Mouse (Mus musculus) stomach, embryonic 15.5 days (tissue): ENCODE measurements at regions not wholly inside any gene's neighbourhood (a gene's known extent, or its start where the extent isn't known, plus 50 kb on each side); places are given as distances from the start of the nearest gene placed in this dataset.
A peak's percentile ranks its signal among the peaks of the same experiment; 100 is the strongest.

ENCODE experiments used
- ATAC-seq: fragments of 200-750 bp; cut with Nextera tagmentation; 2 replicates; pipeline ENCODE4 v1.8.0; 2017; ENCODE audit warnings: low read depth, moderate number of reproducible peaks, moderate TSS enrichment; ENCODE audit not compliant: insufficient read depth, low FRiP score
- H3K27ac ChIP-seq: fragments of 300-500 bp; sonication (generic); 2 replicates; pipeline ENCODE4 v1.5.1; 2015; ENCODE audit warnings: mild to moderate bottlenecking, inconsistent platforms
- H3K27me3 ChIP-seq: fragments of 300-500 bp; sonication (generic); replicated peaks from 2 replicates; pipeline ENCODE4 v1.6.1; 2015; ENCODE audit warnings: inconsistent platforms
- H3K36me3 ChIP-seq: fragments of 300-500 bp; sonication (generic); 2 replicates; pipeline ENCODE4 v1.6.1; 2015; ENCODE audit warnings: inconsistent platforms
- H3K4me1 ChIP-seq: fragments of 300-500 bp; sonication (generic); 2 replicates; pipeline ENCODE4 v1.6.1; 2015; ENCODE audit warnings: inconsistent platforms
- H3K4me2 ChIP-seq: fragments of 300-500 bp; sonication (generic); 2 replicates; pipeline ENCODE4 v1.6.1; 2015; ENCODE audit warnings: mild to moderate bottlenecking, inconsistent platforms
- H3K4me3 ChIP-seq: fragments of 300-500 bp; sonication (generic); replicated peaks from 2 replicates; pipeline ENCODE4 v1.5.1; 2015; ENCODE audit warnings: inconsistent platforms
- H3K9ac ChIP-seq: fragments of 300-500 bp; sonication (generic); 2 replicates; pipeline ENCODE4 v1.6.1; 2015; ENCODE audit warnings: inconsistent platforms
- H3K9me3 ChIP-seq: fragments of 300-500 bp; sonication (generic); 2 replicates; pipeline ENCODE4 v1.6.1; 2016; ENCODE audit warnings: inconsistent platforms
- WGBS: fragments of 180-500 bp; shearing (Covaris S2); methylation state at CpG from one replicate; pipeline ENCODE4 v1.1.7; 2015; 5-methylcytosine and 5-hydroxymethylcytosine counted together

- Histone ChIP-seq H3K4me3 (no peak overlapping the region), H3K4me1 (no peaks in the 10 kb centered on the region), H3K9ac (no peak overlapping the region), H3K9me3 (no peaks in the 10 kb centered on the region), H3K4me2 (no peak overlapping the region), H3K27ac (no peak overlapping the region), H3K27me3 (no peaks in the 10 kb centered on the region), H3K36me3 (no peaks in the 10 kb centered on the region)
- ATAC-seq: no peak
- 57% methylated on average over 13 of the region's 13 CpGs for WGBS
Observed at GRCm38 (mm10) chr7:35938123-35938869, 135.5 kb upstream of the Zfp507 start.

GRCm38 (mm10) chr7:35926749-35927148 lies 123.9 kb upstream of the Zfp507 start:
- H3K4me1 ChIP-seq: 0 out of 2 replicates have a peak, but pooled peaks cover 3% of the 10 kb centered on the region
- no peaks in the 10 kb centered on the region for H3K36me3 ChIP-seq
- H3K9me3 ChIP-seq: no peaks in the 10 kb centered on the region
- H3K4me2 ChIP-seq: no peak overlapping the region
- peaks cover 12% of the 10 kb centered on the region; the same call in 1 of the 2 replicates for H3K27me3 ChIP-seq
- no peak overlapping the region for H3K27ac ChIP-seq
- 85% methylated on average over 4 of the region's 4 CpGs for WGBS
- H3K4me3 ChIP-seq: no peak overlapping the region
- no peak for ATAC-seq
- no peak overlapping the region for H3K9ac ChIP-seq

GRCm38 (mm10) chr7:35922582-35922981 lies 119.8 kb upstream of the Zfp507 start:
- WGBS: 30% methylated on average over 9 of the region's 9 CpGs
- Histone ChIP-seq H3K36me3 (no peaks in the 10 kb centered on the region), H3K4me2 (no peak overlapping the region), H3K4me1 (0 out of 2 replicates have a peak, but pooled peaks cover 3% of the 10 kb centered on the region), H3K27ac (no peak overlapping the region), H3K9ac (no peak overlapping the region), H3K27me3 (peaks cover 12% of the 10 kb centered on the region; the same call in 1 of the 2 replicates), H3K4me3 (no peak overlapping the region), H3K9me3 (no peaks in the 10 kb centered on the region)
- ATAC-seq: no peak

GRCm38 (mm10) chr7:35920884-35921283 lies 118.1 kb upstream of the Zfp507 start:
- H3K36me3 ChIP-seq: no peaks in the 10 kb centered on the region
- no peak overlapping the region for H3K27ac ChIP-seq
- H3K27me3 ChIP-seq: peaks cover 12% of the 10 kb centered on the region; the same call in 1 of the 2 replicates
- no peak for ATAC-seq
- 32% methylated on average over 9 of the region's 9 CpGs for WGBS
- no peak overlapping the region for H3K9ac ChIP-seq
- H3K4me2 ChIP-seq: no peak overlapping the region
- no peaks in the 10 kb centered on the region for H3K9me3 ChIP-seq
- no peak overlapping the region for H3K4me3 ChIP-seq
- 0 out of 2 replicates have a peak, but pooled peaks cover 3% of the 10 kb centered on the region for H3K4me1 ChIP-seq

GRCm38 (mm10) chr7:35920194-35920609 lies 117.4 kb upstream of the Zfp507 start:
- Histone ChIP-seq H3K9me3 (no peaks in the 10 kb centered on the region), H3K9ac (no peak overlapping the region), H3K4me3 (no peak overlapping the region), H3K4me1 (0 out of 2 replicates have a peak, but pooled peaks cover 3% of the 10 kb centered on the region), H3K36me3 (no peaks in the 10 kb centered on the region), H3K4me2 (no peak overlapping the region), H3K27ac (no peak overlapping the region), H3K27me3 (peaks cover 12% of the 10 kb centered on the region; the same call in 1 of the 2 replicates)
- WGBS: 68% methylated on average over 11 of the region's 11 CpGs
- no peak for ATAC-seq

- 51% methylated on average over 8 of the region's 8 CpGs for WGBS
- ATAC-seq: no peak
Observed at GRCm38 (mm10) chr7:35910109-35910706, 107.4 kb upstream of the Zfp507 start.

GRCm38 (mm10) chr7:35901942-35902381 lies 99.2 kb upstream of the Zfp507 start:
- no peaks in the 10 kb centered on the region for H3K36me3 ChIP-seq
- no peak overlapping the region; the same call in 1 of the 2 replicates for H3K4me3 ChIP-seq
- H3K9me3 ChIP-seq: no peaks in the 10 kb centered on the region
- no peak overlapping the region for H3K27ac ChIP-seq
- no peak overlapping the region for H3K9ac ChIP-seq
- WGBS: 9% methylated on average over 17 of the region's 17 CpGs
- ATAC-seq: no peak
- no peaks in the 10 kb centered on the region for H3K27me3 ChIP-seq
- peak overlapping the region; percentile 40 for H3K4me2 ChIP-seq
- H3K4me1 ChIP-seq: peaks cover 5% of the 10 kb centered on the region; the same call in 1 of the 2 replicates

More at GRCm38 (mm10) chr7:35910109-35910706, 107.4 kb upstream of the Zfp507 start:
- Histone ChIP-seq H3K9ac (no peak overlapping the region), H3K4me3 (no peak overlapping the region), H3K27me3 (no peaks in the 10 kb centered on the region), H3K27ac (no peak overlapping the region), H3K4me1 (no peaks in the 10 kb centered on the region), H3K36me3 (no peaks in the 10 kb centered on the region), H3K4me2 (no peak overlapping the region), H3K9me3 (no peaks in the 10 kb centered on the region)

- ATAC-seq: no peak
- no peaks in the 10 kb centered on the region for H3K27me3 ChIP-seq
- H3K4me2 ChIP-seq: no peak overlapping the region
- no peaks in the 10 kb centered on the region for H3K36me3 ChIP-seq
- H3K9me3 ChIP-seq: no peaks in the 10 kb centered on the region
- WGBS: 80% methylated on average over 6 of the region's 6 CpGs
- H3K9ac ChIP-seq: no peak overlapping the region
- H3K4me3 ChIP-seq: no peak overlapping the region
- H3K27ac ChIP-seq: no peak overlapping the region
- H3K4me1 ChIP-seq: peaks cover 5% of the 10 kb centered on the region; the same call in 1 of the 2 replicates
Observed at GRCm38 (mm10) chr7:35898701-35899445, 96.1 kb upstream of the Zfp507 start.

- Histone ChIP-seq H3K4me3 (no peak overlapping the region), H3K9me3 (no peaks in the 10 kb centered on the region), H3K27ac (no peak overlapping the region), H3K4me1 (no peaks in the 10 kb centered on the region), H3K27me3 (no peaks in the 10 kb centered on the region), H3K4me2 (no peak overlapping the region), H3K9ac (no peak overlapping the region), H3K36me3 (no peaks in the 10 kb centered on the region)
- ATAC-seq: no peak
- whole genome bisulfite sequencing: 42% methylated on average over 2 of the region's 2 CpGs
Observed at GRCm38 (mm10) chr7:35893292-35893691, 90.5 kb upstream of the Zfp507 start.

GRCm38 (mm10) chr7:35886051-35886450 lies 83.2 kb upstream of the Zfp507 start:
- Histone ChIP-seq H3K9me3 (no peaks in the 10 kb centered on the region), H3K36me3 (no peaks in the 10 kb centered on the region), H3K27me3 (no peaks in the 10 kb centered on the region), H3K4me2 (no peak overlapping the region), H3K4me3 (no peak overlapping the region), H3K4me1 (no peaks in the 10 kb centered on the region), H3K9ac (no peak overlapping the region), H3K27ac (no peak overlapping the region)
- ATAC-seq: no peak
- WGBS: 76% methylated on average over 11 of the region's 11 CpGs

GRCm38 (mm10) chr7:35879755-35880304 lies 77.0 kb upstream of the Zfp507 start:
- H3K4me2 ChIP-seq: no peak overlapping the region
- 0 out of 2 replicates have a peak, but pooled peaks cover 2% of the 10 kb centered on the region for H3K4me1 ChIP-seq
- 47% methylated on average over 9 of the region's 9 CpGs for WGBS
- ATAC-seq: peak; percentile 60; the same call in 1 of the 2 replicates
- H3K4me3 ChIP-seq: no peak overlapping the region
- no peaks in the 10 kb centered on the region for H3K9me3 ChIP-seq
- no peak overlapping the region for H3K9ac ChIP-seq
- no peak overlapping the region for H3K27ac ChIP-seq
- no peaks in the 10 kb centered on the region for H3K27me3 ChIP-seq
- no peaks in the 10 kb centered on the region for H3K36me3 ChIP-seq
